Mouse (Mus musculus) embryonic facial prominence, embryonic 10.5 days (tissue): ENCODE results near the gene Gorasp2. TPM values are rescaled to one million over a fixed set of nuclear protein-coding genes. Genes with fewer than 3 reads are reported as not detected.

Experiments used
- DNase-seq: peaks from one replicate; pipeline ENCODE4 v3.0.0-alpha.2; 2017; ENCODE audit warnings: low spot score
- H3K27ac ChIP-seq: fragments of 300-500 bp; sonication (generic); replicated peaks from 2 replicates; pipeline ENCODE4 v1.5.1; 2016; ENCODE audit warnings: mild to moderate bottlenecking
- H3K27me3 ChIP-seq: fragments of 300-500 bp; sonication (generic); replicated peaks from 2 replicates; pipeline ENCODE4 v1.6.1; 2016; ENCODE audit warnings: low read depth, mild to moderate bottlenecking; ENCODE audit not compliant: poor library complexity, severe bottlenecking
- H3K36me3 ChIP-seq: fragments of 300-500 bp; sonication (generic); replicated peaks from 2 replicates; pipeline ENCODE4 v1.6.1; 2016; ENCODE audit warnings: mild to moderate bottlenecking, moderate library complexity
- H3K4me1 ChIP-seq: fragments of 300-500 bp; sonication (generic); 2 replicates; pipeline ENCODE4 v1.6.1; 2016
- H3K4me3 ChIP-seq: fragments of 300-500 bp; sonication (generic); 2 replicates; pipeline ENCODE4 v1.5.1; 2016; ENCODE audit warnings: mild to moderate bottlenecking, moderate library complexity
- H3K9me3 ChIP-seq: fragments of 300-500 bp; sonication (generic); 2 replicates; pipeline ENCODE4 v1.6.1; 2016; ENCODE audit warnings: mild to moderate bottlenecking
- WGBS: fragments of 180-500 bp; shearing (Covaris S2); methylation state at CpG from one replicate; pipeline ENCODE4 v1.1.7; 2016; 5-methylcytosine and 5-hydroxymethylcytosine counted together
- polyA plus RNA-seq: library from polyadenylated mRNA; unstranded; fragments of >200 nt; fragmentation: Nextera tagmentation; extraction: Ambion mirVana; gene quantifications from 2 replicates; pipeline ENCODE4 v1.2.1, GENCODE M21; 2016

Gene Gorasp2
- polyA plus RNA-seq, 1 experiment from 2014 or later = 156 TPM

DNA sequence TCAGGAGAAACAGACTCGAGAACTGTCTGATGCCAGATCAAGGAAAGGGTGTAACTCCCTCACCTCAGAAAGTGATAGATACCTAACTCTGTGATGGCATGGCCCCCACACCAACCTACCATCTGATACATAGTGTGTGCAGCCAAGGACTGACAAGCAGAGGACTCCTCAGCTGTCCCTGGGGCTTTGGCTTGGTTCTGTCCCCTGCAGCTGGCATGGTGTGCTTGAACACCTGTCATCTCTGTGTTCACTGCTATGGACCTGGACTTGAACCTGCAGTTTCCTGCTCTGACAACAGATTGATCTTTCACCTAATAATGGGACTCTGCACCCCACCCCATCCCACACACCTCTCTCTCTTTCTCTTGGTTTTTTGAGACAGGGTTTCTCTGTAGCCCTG is 29.0 kb upstream of the Gorasp2 start:
- no peak overlapping the region for H3K4me3 ChIP-seq
- H3K4me1 ChIP-seq = peaks cover 18% of the 10 kb centered on the region
- no peaks in the 10 kb centered on the region for H3K27me3 ChIP-seq
- 82% methylated on average over 1 of the region's 1 CpGs for WGBS
- peaks cover 8% of the 10 kb centered on the region; the same call in 1 of the 2 replicates for H3K9me3 ChIP-seq
- H3K27ac ChIP-seq = no peak overlapping the region
- DNase-seq = no peak
- H3K36me3 ChIP-seq = no peaks in the 10 kb centered on the region

DNA sequence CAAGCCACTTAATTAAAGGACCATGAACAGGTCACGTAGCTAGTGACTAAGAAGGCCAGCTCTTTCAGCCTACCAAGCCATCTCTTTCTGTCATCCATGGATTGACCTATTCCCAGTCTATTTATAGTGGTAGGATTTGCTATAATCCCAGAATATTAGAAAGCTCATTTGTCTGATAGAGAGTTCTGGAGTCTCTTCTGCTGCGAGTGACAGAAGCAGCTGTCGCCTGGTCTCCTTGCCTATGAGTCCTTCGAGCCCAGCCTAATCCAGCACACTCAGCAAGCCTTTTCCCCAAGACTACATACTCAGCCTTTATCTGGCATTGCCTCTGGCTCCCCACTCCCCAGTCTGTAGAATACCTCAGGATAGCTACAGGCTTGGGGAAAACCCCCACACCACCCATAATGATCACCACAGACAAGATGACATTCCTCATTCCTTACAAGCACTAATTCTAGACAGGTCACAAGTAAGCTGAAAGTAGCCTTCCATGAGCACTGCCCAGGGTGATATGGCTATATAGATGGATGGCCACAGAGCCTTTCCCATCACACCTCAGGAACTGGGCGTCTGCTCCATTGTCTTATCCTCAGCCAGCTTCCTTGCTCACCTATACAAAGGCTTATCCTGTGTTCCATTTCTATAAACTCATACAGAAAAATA is 27.2 kb upstream of the Gorasp2 start:
- H3K27ac ChIP-seq = no peak overlapping the region
- no peaks in the 10 kb centered on the region for H3K36me3 ChIP-seq
- H3K4me3 ChIP-seq = no peak overlapping the region
- no peaks in the 10 kb centered on the region for H3K27me3 ChIP-seq
- 89% methylated on average over 5 of the region's 5 CpGs for WGBS
- DNase-seq = no peak
- H3K9me3 ChIP-seq = peaks cover 10% of the 10 kb centered on the region; the same call in 1 of the 2 replicates
- peaks cover 14% of the 10 kb centered on the region for H3K4me1 ChIP-seq

DNA sequence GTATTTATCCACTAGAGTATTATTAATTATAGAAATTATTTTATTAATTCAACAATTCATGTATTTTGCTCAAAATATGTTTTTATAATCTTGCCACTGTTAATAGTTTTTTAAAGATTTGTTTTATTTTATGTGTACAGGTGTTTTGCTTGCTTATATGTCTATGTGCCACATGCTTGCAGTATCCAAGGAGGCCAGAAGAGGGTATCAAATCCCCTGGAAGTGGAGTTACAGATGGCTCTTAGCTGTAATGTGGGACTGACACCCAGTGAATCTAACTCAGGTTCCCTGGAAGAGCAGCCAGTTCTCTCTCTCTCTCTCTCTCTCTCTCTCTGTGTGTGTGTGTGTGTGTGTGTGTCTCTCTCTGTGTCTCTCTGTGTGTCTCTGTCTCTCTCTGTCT is 20.4 kb upstream of the Gorasp2 start:
- Histone ChIP-seq H3K9me3 (peaks cover 10% of the 10 kb centered on the region; the same call in 1 of the 2 replicates), H3K36me3 (no peaks in the 10 kb centered on the region), H3K27ac (no peak overlapping the region), H3K4me3 (no peak overlapping the region), H3K27me3 (no peaks in the 10 kb centered on the region), H3K4me1 (0 out of 2 replicates have a peak, but pooled peaks cover 2% of the 10 kb centered on the region)
- no peak for DNase-seq

DNA sequence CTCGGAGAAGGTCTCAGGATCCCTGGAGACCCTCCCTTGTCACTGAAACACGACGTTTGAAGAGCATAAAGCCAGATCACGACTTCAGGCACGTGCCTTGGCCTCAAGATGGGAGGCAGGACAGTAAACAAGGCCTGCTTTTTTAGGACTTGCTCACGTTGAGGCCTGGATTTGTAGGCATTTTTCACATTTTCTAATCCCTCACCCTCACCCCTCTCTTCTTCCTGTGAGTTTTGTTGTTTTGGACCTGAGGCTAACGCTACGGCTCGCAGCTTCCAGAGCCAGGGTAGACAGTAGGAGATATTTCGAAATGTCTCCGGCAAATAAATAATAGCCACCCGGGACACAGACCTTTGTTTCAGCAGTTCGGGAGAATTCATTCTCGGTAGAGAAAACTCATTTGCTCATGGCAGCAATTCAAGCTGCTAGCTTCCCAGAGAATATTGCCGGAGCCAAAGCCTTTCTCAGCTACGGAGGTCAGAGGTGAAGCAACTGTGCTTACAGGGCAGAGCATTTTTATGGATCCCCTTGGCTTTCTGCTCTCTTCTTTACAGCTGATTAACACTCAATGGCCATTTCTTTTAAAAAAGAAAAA is 18.3 kb upstream of the Gorasp2 start:
- DNase-seq = no peak
- no peaks in the 10 kb centered on the region for H3K27me3 ChIP-seq
- no peaks in the 10 kb centered on the region for H3K9me3 ChIP-seq
- peaks cover 6% of the 10 kb centered on the region; the same call in 1 of the 2 replicates for H3K4me1 ChIP-seq
- no peaks in the 10 kb centered on the region for H3K36me3 ChIP-seq
- H3K4me3 ChIP-seq = no peak overlapping the region
- H3K27ac ChIP-seq = no peak overlapping the region
- 65% methylated on average over 16 of the region's 16 CpGs for WGBS

DNA sequence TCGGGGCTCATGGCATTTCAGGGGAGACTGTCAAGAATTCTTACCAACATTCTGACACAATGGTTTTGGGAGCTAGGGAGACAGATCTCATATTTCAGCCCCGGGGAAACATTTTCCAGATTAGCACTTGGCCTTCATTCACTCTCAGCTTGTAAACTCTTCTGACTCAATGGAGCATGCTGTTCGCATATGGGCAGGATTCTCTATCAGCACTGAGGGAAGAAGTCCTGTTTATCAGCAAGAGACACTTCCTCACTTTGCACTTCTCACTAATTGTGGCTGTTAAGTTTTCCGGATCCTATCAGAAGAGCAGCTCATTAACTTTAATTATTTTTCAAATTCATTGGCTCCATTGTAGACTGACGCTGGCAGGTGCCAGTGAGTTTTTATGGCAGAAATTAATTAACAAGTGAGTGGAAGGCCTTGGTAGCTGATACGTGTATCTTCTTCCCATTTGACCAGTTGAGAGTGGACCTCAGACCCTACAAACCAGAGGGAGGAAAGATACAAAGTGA is 16.1 kb upstream of the Gorasp2 start:
- Histone ChIP-seq H3K4me1 (peaks cover 9% of the 10 kb centered on the region; the same call in 1 of the 2 replicates), H3K4me3 (no peak overlapping the region), H3K27me3 (no peaks in the 10 kb centered on the region), H3K9me3 (no peaks in the 10 kb centered on the region), H3K27ac (no peak overlapping the region), H3K36me3 (no peaks in the 10 kb centered on the region)
- WGBS = 81% methylated on average over 6 of the region's 6 CpGs
- no peak for DNase-seq

DNA sequence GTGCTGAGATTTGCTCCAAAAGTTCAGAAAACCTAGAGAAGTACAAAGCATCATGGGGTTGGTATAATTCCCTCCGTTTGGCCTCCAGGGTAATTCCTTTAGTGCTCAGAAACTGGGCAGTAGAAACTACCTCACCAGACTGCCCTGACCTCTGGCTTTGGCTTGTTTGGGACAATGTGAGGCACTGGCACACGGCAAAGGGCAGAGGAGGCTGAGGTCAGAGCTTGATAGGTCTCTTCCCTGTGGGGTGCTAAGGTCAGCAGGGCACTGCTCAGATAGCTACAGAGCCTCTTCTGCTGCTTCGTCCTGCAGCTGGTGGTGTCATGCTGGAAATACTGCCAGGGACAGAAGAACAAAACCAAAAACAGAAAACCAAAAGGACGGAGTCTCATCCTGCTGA is 13.7 kb upstream of the Gorasp2 start:
- no peaks in the 10 kb centered on the region for H3K36me3 ChIP-seq
- no peak for DNase-seq
- no peak overlapping the region for H3K27ac ChIP-seq
- WGBS = 33% methylated on average over 4 of the region's 4 CpGs
- peaks cover 11% of the 10 kb centered on the region; the same call in 1 of the 2 replicates for H3K4me1 ChIP-seq
- no peaks in the 10 kb centered on the region for H3K27me3 ChIP-seq
- no peaks in the 10 kb centered on the region for H3K9me3 ChIP-seq
- H3K4me3 ChIP-seq = no peak overlapping the region

DNA sequence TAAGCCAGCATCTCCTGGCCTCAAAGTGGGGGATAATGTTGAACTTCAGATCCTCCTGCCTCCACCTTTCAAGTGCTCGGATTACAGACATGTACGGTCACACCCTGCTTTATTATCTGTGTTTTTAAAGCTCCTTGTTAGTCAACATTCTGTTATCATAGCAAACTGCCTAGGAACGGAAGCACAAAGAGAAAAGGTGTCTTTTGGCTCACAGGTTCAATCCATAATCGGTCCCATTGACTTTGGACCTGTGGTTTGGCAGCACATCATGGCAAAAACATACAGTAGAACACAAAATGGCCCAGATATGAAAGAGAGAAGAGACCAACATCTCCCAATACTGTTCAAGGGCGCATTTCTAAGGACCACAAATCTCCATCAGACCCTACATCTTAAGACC is 13.1 kb upstream of the Gorasp2 start:
- no peaks in the 10 kb centered on the region for H3K36me3 ChIP-seq
- no peaks in the 10 kb centered on the region for H3K27me3 ChIP-seq
- no peaks in the 10 kb centered on the region for H3K9me3 ChIP-seq
- DNase-seq = no peak
- H3K4me1 ChIP-seq = peaks cover 11% of the 10 kb centered on the region; the same call in 1 of the 2 replicates
- H3K27ac ChIP-seq = no peak overlapping the region
- H3K4me3 ChIP-seq = no peak overlapping the region
- WGBS = 83% methylated on average over 5 of the region's 5 CpGs

DNA sequence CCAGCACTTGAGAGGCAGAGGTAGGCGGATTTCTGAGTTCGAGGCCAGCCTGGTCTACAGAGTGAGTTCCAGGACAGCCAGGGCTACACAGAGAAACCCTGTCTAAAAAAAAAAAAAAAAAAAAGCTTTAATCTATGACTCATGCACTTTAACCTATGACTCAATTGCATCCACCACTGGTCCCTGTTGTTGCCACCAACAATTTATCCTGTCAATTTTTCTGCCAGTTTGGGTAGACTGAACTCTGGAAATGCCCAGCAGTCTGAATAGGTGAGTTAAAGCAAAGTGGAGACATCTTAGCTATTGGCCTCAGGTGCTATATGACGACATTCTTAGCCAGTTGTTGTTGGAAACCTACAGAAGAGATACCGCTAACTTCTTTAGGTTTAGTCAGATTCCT is 11.9 kb upstream of the Gorasp2 start:
- Histone ChIP-seq H3K4me3 (no peak overlapping the region), H3K4me1 (peaks cover 9% of the 10 kb centered on the region; the same call in 1 of the 2 replicates), H3K27me3 (no peaks in the 10 kb centered on the region), H3K36me3 (no peaks in the 10 kb centered on the region), H3K9me3 (no peaks in the 10 kb centered on the region), H3K27ac (no peak overlapping the region)
- WGBS = 92% methylated on average over 4 of the region's 4 CpGs
- no peak for DNase-seq

DNA sequence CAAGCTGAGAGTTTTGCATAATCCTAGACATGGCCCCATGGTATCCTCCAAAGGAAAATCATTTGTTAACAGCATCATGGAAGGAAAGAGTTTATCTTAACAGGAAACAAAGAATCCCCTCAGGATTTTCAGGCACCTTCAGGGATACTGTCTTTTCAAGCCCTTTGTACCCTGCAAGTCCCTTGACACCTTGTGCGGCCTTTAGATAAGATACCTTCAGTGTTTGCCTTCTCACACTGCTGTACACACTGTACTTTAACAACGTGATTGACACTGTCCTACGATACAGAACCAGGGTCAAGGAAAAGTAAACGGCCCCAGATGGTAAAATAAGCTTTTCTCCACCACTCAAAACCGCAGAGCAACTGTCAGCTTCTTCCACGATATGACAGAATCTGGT is 9.6 kb upstream of the Gorasp2 start:
- H3K4me1 ChIP-seq = peaks cover 9% of the 10 kb centered on the region; the same call in 1 of the 2 replicates
- H3K9me3 ChIP-seq = no peaks in the 10 kb centered on the region
- H3K36me3 ChIP-seq = no peaks in the 10 kb centered on the region
- H3K27ac ChIP-seq = no peak overlapping the region
- H3K4me3 ChIP-seq = no peak overlapping the region
- no peak for DNase-seq
- H3K27me3 ChIP-seq = no peaks in the 10 kb centered on the region
- WGBS = 72% methylated on average over 6 of the region's 6 CpGs

DNA sequence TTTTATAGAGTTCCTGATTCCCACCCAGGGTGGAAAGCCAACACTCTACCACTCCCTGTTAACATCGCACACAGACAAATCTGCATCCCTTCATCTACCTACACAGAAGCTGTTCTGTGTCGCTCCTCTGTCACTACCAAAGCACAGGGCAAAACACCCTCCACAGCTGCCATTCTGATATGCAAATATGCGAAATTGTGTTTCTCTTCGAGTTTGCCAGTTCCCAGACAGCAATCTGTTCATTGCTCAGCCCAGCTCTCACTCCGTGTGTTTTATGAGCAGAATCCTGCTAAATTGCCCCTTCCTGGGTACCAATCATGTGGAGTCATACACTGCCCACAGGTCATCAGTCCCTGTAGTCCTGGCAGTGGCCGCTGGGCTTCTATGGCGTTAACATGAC is 4.3 kb upstream of the Gorasp2 start:
- Histone ChIP-seq H3K4me3 (no peak overlapping the region), H3K4me1 (peaks cover 4% of the 10 kb centered on the region), H3K9me3 (no peaks in the 10 kb centered on the region), H3K36me3 (no peaks in the 10 kb centered on the region), H3K27me3 (no peaks in the 10 kb centered on the region), H3K27ac (no peak overlapping the region)
- DNase-seq = no peak
- 78% methylated on average over 7 of the region's 7 CpGs for WGBS

DNA sequence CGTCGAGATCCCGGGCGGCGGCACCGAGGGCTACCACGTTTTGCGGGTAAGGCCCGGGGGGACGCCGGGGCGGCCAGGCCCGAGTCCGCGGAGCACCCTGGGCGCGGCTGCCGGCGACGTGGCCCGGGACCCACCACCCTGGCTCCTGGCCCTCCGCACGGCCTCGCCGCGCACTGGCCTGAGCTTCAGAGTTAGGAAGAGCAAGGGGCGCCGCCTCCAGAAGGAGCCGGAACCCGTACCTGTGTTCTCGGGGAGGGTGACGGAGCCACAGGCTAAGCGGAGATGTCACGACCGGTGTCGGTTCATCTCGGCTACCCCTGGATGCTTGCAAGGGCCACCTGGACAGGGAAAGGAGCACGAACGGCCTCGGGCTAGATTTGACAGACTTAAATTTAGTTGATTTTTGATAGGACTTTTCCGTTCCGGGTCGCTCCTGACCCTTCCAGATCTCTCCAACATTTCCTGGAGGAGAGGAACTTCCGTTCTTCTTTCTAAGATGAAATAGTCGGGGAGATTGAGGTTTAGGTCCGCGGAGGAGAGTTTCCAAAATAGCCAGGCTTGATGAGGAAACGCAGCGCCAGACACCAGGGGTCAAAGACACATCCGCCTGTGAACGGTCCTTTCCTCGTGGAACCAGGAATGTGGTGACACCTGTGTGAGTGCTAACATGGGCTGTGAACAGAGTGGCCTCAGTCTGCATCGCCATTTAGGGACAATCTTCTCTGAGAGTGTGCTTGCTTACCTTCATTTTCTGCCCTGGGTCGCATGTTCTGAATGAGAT is 529 bp downstream of the Gorasp2 start, which contains the start of gene Gm26558:
Gene Gm26558, minus strand, starts transcription at position 394 of the 781 bp plus-strand sequence.
- H3K9me3 ChIP-seq = no peaks in the 10 kb centered on the region
- DNase-seq = no peak
- peak within 1 kb of the TSS; percentile 94 for H3K27ac ChIP-seq
- whole genome bisulfite sequencing = under 1% methylated on average over 54 of the region's 54 CpGs
- H3K4me3 ChIP-seq = peak within 1 kb of the TSS; percentile 97
- no peaks in the 10 kb centered on the region for H3K27me3 ChIP-seq
- H3K4me1 ChIP-seq = peaks cover 17% of the 10 kb centered on the region
- H3K36me3 ChIP-seq = peaks cover 24% of the 10 kb centered on the region

DNA sequence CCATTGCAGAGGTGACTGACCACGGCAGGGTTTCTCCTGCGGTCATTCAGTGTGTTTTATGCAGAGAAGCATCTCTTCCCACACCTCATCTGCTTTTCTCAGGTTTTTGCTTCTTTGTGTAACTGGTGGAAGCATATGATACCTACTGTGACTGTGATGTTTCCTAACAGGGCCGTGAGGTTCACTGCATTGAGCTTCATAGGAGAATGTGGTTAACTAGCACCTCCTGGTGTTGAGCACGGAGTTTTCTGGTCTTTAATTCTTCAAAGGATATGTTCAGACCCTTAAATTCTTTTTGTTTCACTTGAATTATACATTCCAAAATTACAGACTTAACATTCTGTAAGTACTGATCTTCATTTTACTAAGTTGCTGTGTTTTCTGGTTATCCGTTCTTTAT is 2.4 kb downstream of the Gorasp2 start:
- no peak overlapping the region for H3K27ac ChIP-seq
- H3K4me3 ChIP-seq = no peak overlapping the region
- H3K9me3 ChIP-seq = no peaks in the 10 kb centered on the region
- H3K4me1 ChIP-seq = peaks cover 17% of the 10 kb centered on the region
- DNase-seq = no peak
- no peaks in the 10 kb centered on the region for H3K27me3 ChIP-seq
- WGBS = 85% methylated on average over 5 of the region's 5 CpGs
- H3K36me3 ChIP-seq = peaks cover 29% of the 10 kb centered on the region
